Mouse (Mus musculus) CH12.LX (cell line): ENCODE measurements around the gene Lekr1.

Experiments
- CTCF ChIP-seq, 2 experiments: IDR thresholded peaks in 1 of 2; conservative IDR thresholded peaks in 1 of 2; 2 replicates each; pipeline ENCODE4 v1.5.1; 2011 to 2012; ENCODE audit warnings: low read depth in 2 of 2, low read length in 2 of 2, improper control_type of control experiment in 1 of 2, inconsistent platforms in 1 of 2, mild to moderate bottlenecking in 1 of 2, moderate library complexity in 1 of 2
- E2F4 ChIP-seq: IDR thresholded peaks from 2 replicates; pipeline ENCODE4 v1.6.1; 2011; ENCODE audit warnings: low read depth, low read length, improper control_type of control experiment; ENCODE audit not compliant: insufficient replicate concordance
- EP300 ChIP-seq: IDR thresholded peaks from 2 replicates; pipeline ENCODE4 v1.6.1; 2011; ENCODE audit warnings: low read length, improper control_type of control experiment
- ETS1 ChIP-seq: conservative IDR thresholded peaks from 2 replicates; pipeline ENCODE4 v1.6.1; 2012; ENCODE audit warnings: low read depth, mild to moderate bottlenecking, inconsistent platforms, low read length, improper control_type of control experiment, moderate library complexity
- POLR2A ChIP-seq: IDR thresholded peaks from 2 replicates; pipeline ENCODE4 v1.6.1; 2011; ENCODE audit warnings: low read depth, mild to moderate bottlenecking, improper control_type of control experiment, low read length
- TBP ChIP-seq: conservative IDR thresholded peaks from 2 replicates; pipeline ENCODE4 v1.6.1; 2011; ENCODE audit warnings: low read depth, low read length, improper control_type of control experiment
- TCF12 ChIP-seq: IDR thresholded peaks from 2 replicates; pipeline ENCODE4 v1.6.1; 2014; ENCODE audit warnings: low read depth, mild to moderate bottlenecking, inconsistent platforms, low read length, improper control_type of control experiment

DNA sequence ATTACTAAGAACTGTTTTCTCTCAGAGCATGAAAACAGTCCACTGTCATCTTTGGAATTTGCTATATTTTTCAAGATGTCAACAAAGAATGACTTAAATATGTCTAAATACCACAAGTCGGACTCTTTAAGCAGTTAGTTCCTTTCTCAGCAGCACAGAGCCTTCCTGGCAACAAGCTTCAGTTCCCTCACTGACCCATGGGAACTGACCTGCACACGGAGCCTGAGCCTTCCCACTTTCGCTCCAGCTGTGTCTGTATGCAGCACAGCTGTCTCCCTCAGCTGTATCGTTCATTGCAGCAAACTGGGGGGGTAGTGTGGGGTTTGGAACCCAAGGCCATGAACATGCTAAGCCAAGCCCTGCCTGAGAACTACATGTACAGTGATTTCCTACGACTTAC, 136.8 kb downstream of the Lekr1 start:
- TF ChIP-seq CTCF (conservative IDR thresholded peaks at IDR 0.05 in 1 of 2, IDR thresholded peaks at IDR 0.05 in 1 of 2; ENCODE audit: low read depth in 2 of 2, low read length in 2 of 2) (no peak), EP300 (no peak), POLR2A (no peak), TBP (no peak), E2F4 (no peak), TCF12 (peak; percentile 18; the same call in 1 of the 2 replicates), ETS1 (no peak)
